Comparison of ENCODE assay signal across 14 mouse cellular contexts in the genomic region with DNA sequence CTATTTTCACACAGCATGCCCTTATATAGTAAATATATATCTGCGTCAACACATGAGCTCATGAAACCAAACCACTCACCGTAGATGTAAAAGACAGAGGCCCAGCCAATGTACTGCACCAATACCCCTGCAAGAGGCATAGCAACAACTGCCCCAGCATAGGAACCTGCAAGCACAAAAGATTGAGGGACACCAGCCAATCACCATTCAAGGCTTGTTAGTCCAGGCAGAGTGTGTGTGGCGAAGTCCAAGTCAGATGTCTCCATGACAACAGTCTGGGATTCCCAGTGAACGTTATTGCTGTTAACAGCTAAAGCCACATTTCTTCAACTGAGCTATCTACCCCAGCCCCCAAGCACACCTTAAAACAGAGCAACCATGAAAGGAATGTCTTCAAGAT. TPM values are rescaled to one million over a fixed set of nuclear protein-coding genes. Genes with fewer than 3 reads are reported as not detected.
DNase-seq lines count a peak whose midpoint lies in the region; TF ChIP-seq lines count a peak whose summit lies in the region.
"Had no signal": no experiment of that assay in that cellular context is flagged by ENCODE, and none has a peak within 500 bp of the region (broad histone marks: within the 10 kb centered on the region; RNA-seq: fewer than 3 reads in every experiment).

No protein-coding gene starts in this region.

- WGBS in hindbrain, embryonic 10.5 days: 44% methylated on average over 4 of the region's 4 CpGs
- 44% methylated on average over 4 of the region's 4 CpGs for WGBS in midbrain, embryonic 10.5 days
- 67% methylated on average over 4 of the region's 4 CpGs for WGBS in kidney, adult 2 months

- no peak for TF ChIP-seq POLR2A in kidney, adult 2 months (IDR thresholded peaks at IDR 0.05; ENCODE audit: low read depth, low read length)

- H3K36me3 ChIP-seq in hindbrain, embryonic 10.5 days: no peaks in the 10 kb centered on the region
- no peaks in the 10 kb centered on the region for H3K36me3 ChIP-seq in midbrain, embryonic 10.5 days
- H3K36me3 ChIP-seq in kidney, adult 2 months (ENCODE audit: control insufficient read depth, insufficient read depth, low read length): no peaks in the 10 kb centered on the region
- H3K36me3 ChIP-seq: kidney, embryonic 15.5 days; stomach, embryonic 15.5 days had no signal

- H3K27ac ChIP-seq in hindbrain, embryonic 10.5 days: no peak overlapping the region; the same call in 1 of the 2 replicates
- peak overlapping the region; percentile 53; the same call in 1 of the 2 replicates for H3K27ac ChIP-seq in midbrain, embryonic 10.5 days (replicated peaks)
- no peak overlapping the region for H3K27ac ChIP-seq in kidney, adult 2 months (ENCODE audit: insufficient read depth, low read depth, low read length)
- H3K27ac ChIP-seq: kidney, embryonic 15.5 days; left cerebral cortex, adult 2 months; stomach, embryonic 15.5 days had no signal

- H3K4me1 ChIP-seq in hindbrain, embryonic 10.5 days (replicated peaks): peaks cover 4% of the 10 kb centered on the region; the same call in 1 of the 2 replicates
- peaks cover 9% of the 10 kb centered on the region for H3K4me1 ChIP-seq in midbrain, embryonic 10.5 days
- H3K4me1 ChIP-seq in kidney, adult 2 months (ENCODE audit: control insufficient read depth, insufficient read depth, low read length): no peaks in the 10 kb centered on the region
- H3K4me1 ChIP-seq: kidney, embryonic 15.5 days; stomach, embryonic 15.5 days had no signal

- no peak overlapping the region for H3K4me3 ChIP-seq in hindbrain, embryonic 10.5 days
- no peak overlapping the region for H3K4me3 ChIP-seq in midbrain, embryonic 10.5 days
- no peak overlapping the region for H3K4me3 ChIP-seq in kidney, adult 2 months (ENCODE audit: insufficient read depth, low read depth, low read length)
- H3K4me3 ChIP-seq: kidney, embryonic 15.5 days; left cerebral cortex, adult 2 months; stomach, embryonic 15.5 days had no signal

- H3K27me3 ChIP-seq in hindbrain, embryonic 10.5 days (ENCODE audit: insufficient read depth, poor library complexity, severe bottlenecking): no peaks in the 10 kb centered on the region
- H3K27me3 ChIP-seq in midbrain, embryonic 10.5 days (ENCODE audit: low read depth, poor library complexity, severe bottlenecking): no peaks in the 10 kb centered on the region
- no peaks in the 10 kb centered on the region for H3K27me3 ChIP-seq in kidney, adult 2 months (replicated peaks; ENCODE audit: control insufficient read depth, insufficient read depth, low read length)
- H3K27me3 ChIP-seq: kidney, embryonic 15.5 days; stomach, embryonic 15.5 days had no signal

- H3K9me3 ChIP-seq in hindbrain, embryonic 10.5 days: no peaks in the 10 kb centered on the region
- no peaks in the 10 kb centered on the region for H3K9me3 ChIP-seq in midbrain, embryonic 10.5 days (replicated peaks)
- H3K9me3 ChIP-seq: kidney, embryonic 15.5 days; stomach, embryonic 15.5 days had no signal

- TF ChIP-seq CTCF in kidney, adult 2 months (conservative IDR thresholded peaks at IDR 0.05; ENCODE audit: insufficient read depth, insufficient read length, low read depth, low read length): no peak

- DNase-seq in layer of hippocampus, adult 8-10 months (ENCODE audit: low spot score in 2 of 2): peak; percentile 3
- DNase-seq in layer of hippocampus, postnatal 25 days (ENCODE audit: extremely low spot score in 1 of 2, low spot score in 1 of 2): no peak
- DNase-seq in brain, adult 2 months (ENCODE audit: low read depth, low spot score): peak; percentile 12
- peak; percentile 9 for DNase-seq in hindbrain, embryonic 10.5 days (ENCODE audit: low spot score)
- peak; percentile 33 for DNase-seq in midbrain, embryonic 10.5 days (ENCODE audit: low spot score)
- DNase-seq in kidney, adult 2 months: no peak
- DNase-seq in urinary bladder, postnatal 14 days (ENCODE audit: low spot score): no peak
- no peak for DNase-seq in adrenal gland, postnatal 36 days
- DNase-seq: gastrocnemius, postnatal 36 days; lung, postnatal 36 days had no signal

RNA-seq across cellular contexts. Expression of gene Slc17a8, which starts 28.3 kb away (rescaled TPM):
- 1 to 10 TPM; 2.4 to 3.6 (median 2.7) TPM for total RNA-seq in layer of hippocampus, adult 8-10 months (2022)
- total RNA-seq in layer of hippocampus, postnatal 25 days (2021): 1 to 10 TPM; 3.7 TPM
- polyA plus RNA-seq in hindbrain, embryonic 10.5 days (2016; fragmentation: Nextera tagmentation; extraction: Ambion mirVana): 0.10 and 0.58 TPM in 2 replicates
- 0.26 and 0.46 TPM in 2 replicates for polyA plus RNA-seq in midbrain, embryonic 10.5 days (2016; fragmentation: Nextera tagmentation; extraction: Ambion mirVana)
- polyA plus RNA-seq in kidney, adult 2 months (2012; rRNA removed): 0.01 and 0.08 TPM in 2 replicates
- total RNA-seq in adrenal gland, postnatal 36 days (2021): under 1 TPM in 1 of 2 experiments, not detected in 1; 0.07 TPM
- total RNA-seq: gastrocnemius, postnatal 36 days had no signal
- polyA plus RNA-seq: heart, postnatal 0 days; stomach, embryonic 15.5 days had no signal

RNA-seq across cellular contexts. Expression of gene Nr1h4, which starts 59.4 kb away (rescaled TPM):
- under 1 TPM; 0.14 to 0.54 (median 0.21) TPM for total RNA-seq in layer of hippocampus, adult 8-10 months (2022)
- under 1 TPM in 1 of 2 experiments, not detected in 1; 0.22 TPM for total RNA-seq in layer of hippocampus, postnatal 25 days (2021)
- polyA plus RNA-seq in hindbrain, embryonic 10.5 days (2016; fragmentation: Nextera tagmentation; extraction: Ambion mirVana): not detected in 2 replicates
- polyA plus RNA-seq in midbrain, embryonic 10.5 days (2016; fragmentation: Nextera tagmentation; extraction: Ambion mirVana): 0.07 and 0.20 TPM in 2 replicates
- polyA plus RNA-seq in kidney, adult 2 months (2012; rRNA removed): 49.6 and 59.2 TPM in 2 replicates
- 10 to 100 TPM; 16.8 to 27.6 TPM for total RNA-seq in adrenal gland, postnatal 36 days (2021)
- total RNA-seq: gastrocnemius, postnatal 36 days; left cerebral cortex, adult 2 months had no signal

Comparison
In these comparisons a context has a peak if more than half of its experiments do, and no peak if none do; other contexts are left out.
1. DNase-seq: peak in layer of hippocampus, adult 8-10 months (2 of 2), brain, adult 2 months (single experiment), hindbrain, embryonic 10.5 days (single experiment) and midbrain, embryonic 10.5 days (single experiment); none in layer of hippocampus, postnatal 25 days (0 of 2), kidney, adult 2 months (single experiment), urinary bladder, postnatal 14 days (single experiment) and adrenal gland, postnatal 36 days (0 of 2).
2. RNA of gene Nr1h4, which starts 59.4 kb away (total RNA-seq): 16.8 to 27.6 TPM in adrenal gland, postnatal 36 days; 0.14 to 0.54 TPM in layer of hippocampus, adult 8-10 months and 0.22 TPM in layer of hippocampus, postnatal 25 days; every median in the first group is over 10 times any median in the second.